Mouse (Mus musculus) megakaryocyte, embryonic 14.5 days (primary cell): ENCODE data around the gene Mpped1.

ENCODE experiments used
- FLI1 ChIP-seq: IDR thresholded peaks from 2 replicates; pipeline ENCODE4 v1.6.1; 2012; ENCODE audit warnings: low read length, inconsistent platforms, mixed read lengths
- GATA1 ChIP-seq: IDR thresholded peaks from 3 replicates; pipeline ENCODE4 v1.6.1; 2012; ENCODE audit warnings: mixed read lengths, low read length, inconsistent platforms, borderline replicate concordance

GRCm38 (mm10) chr15:83877155-83877866 is 98.0 kb downstream of the Mpped1 start:
- TF ChIP-seq FLI1, result no peak
- no peak for TF ChIP-seq GATA1
